Mouse (Mus musculus) right cerebral cortex, postnatal 36 days (tissue): ENCODE results near the gene Hsd11b1.

Experiments
- DNase-seq, 2 experiments: peaks; one replicate each; pipeline ENCODE4 v3.0.0; 2022; ENCODE audit warnings: low spot score in 2 of 2, mixed read lengths in 1 of 2

Gene Hsd11b1

GRCm38 (mm10) chr1:193201383-193201778 is 62.5 kb downstream of the Hsd11b1 start, which contains the start of gene Traf3ip3:
Gene Traf3ip3, minus strand, starts transcription at chr1:193201703.
- no peak for DNase-seq

DNA sequence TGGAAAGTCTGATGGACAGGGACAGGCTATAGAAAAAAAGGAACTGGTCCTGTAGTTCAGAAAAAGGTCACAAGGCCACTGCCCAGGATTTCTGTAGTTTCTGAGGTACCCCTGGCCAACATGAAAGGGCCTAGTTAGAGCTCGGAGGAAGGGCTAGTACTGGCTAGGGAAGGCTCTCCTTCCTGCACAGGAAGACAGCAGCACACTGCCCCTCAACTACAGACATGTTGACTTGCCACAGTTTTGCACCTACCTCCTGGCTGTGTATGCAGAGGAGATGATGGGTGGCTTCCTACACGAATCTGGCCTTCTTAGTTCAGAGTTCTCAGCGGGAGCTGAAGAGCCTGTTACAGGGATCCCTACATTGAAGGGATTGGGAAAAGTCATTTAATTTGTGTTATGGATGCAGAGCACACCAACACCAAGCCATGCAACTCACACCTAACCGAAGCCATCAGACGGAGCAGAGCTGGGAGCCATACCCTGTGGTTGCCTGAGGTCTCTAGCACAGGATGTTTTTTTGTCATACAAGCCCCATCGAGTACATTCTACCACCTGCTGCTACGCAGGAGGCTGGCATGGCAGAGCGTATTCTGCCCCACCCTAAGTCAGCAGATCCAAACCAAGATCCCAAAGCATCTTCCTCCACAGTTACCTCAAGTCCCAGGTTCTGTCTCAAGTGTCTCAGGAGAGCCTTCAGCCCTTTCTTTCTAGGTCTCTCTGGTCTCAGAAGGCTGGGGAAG is 63.1 kb downstream of the Hsd11b1 start:
- DNase-seq, result no peak

DNA sequence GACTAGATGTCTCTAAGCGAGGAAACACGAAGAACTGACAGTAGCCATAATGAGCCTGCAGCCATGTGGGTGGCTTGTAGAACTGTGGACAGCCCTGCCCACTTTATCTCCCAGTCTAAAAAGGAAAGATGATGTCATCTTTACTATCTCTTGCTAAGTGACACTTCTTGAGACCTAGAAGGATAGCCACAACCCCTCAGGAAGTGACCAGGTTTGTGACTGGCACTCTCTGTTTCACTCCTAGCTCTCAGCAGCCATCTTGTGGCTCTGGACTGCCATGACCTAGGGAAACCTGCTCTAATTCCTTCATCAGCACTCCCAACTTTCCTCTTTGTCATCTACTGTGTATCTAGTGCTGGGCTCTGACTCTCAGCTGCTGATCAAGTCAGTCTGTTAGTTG is 65.6 kb downstream of the Hsd11b1 start:
- no peak for DNase-seq

GRCm38 (mm10) chr1:193197494-193198205 is 66.2 kb downstream of the Hsd11b1 start:
- no peak for DNase-seq

DNA sequence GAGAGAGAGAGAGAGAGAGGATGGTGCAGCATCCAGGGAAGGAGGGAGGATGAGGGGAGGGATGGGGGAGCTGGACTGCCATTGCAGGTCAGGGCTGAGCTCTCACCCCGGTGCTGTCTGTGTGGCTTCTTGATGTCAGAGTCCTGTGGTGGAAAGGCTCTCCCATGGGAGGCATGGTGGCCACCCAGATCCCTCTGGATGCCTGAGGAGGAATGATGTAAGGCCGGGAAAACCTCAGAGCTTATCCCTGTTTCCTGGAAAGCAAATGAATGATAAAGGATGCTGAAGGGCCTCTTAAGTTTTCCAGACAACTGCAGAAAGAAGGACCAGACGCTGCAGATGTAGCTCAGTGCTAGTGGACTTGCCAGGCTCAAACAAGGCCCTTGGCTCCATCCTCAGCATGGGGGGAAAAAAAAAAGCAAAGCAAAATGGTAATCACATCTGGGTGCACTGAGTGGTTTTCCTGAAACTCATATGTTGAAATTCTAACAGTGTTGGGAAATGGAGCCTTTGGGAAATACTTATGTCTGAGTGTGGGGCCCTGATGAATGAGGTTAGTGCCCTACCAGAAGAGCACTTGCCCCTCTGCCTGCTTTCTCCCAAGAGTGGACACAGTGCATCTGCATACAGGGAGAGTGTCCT is 68.6 kb downstream of the Hsd11b1 start:
- no peak for DNase-seq

DNA sequence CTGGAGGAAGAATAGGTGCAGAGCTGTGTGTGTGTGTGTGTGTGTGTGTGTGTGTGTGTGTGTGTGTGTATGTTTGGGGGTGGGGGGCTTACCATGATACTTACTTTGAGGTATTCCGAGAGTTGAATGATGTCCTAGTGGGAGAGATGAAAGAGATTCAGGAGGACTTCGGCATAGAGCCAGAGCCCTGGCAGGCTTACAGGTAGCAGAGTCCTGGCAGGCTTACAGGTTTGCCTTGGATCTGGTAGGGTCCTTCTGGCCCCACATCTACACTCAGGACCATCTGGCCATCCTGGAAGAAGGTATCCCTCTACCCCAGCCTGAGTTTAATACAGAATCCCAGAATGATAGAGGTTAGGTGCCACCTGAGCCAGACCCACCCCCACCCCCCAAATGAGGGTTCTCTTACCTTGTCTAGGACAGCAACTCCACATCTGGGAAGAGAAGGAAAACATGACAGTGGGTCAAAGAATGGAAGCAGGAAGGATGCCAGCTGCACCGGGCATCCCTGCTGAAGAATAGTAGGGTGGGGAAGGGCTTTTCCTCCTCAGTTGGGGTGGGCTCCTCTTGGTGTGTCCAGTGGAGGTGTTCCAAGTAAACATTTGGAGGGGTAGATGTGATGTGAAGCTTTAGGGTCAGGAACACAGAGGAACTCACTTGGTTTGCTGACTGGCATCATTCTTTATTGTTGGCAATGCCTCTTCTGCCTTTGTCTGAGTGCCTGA is 69.3 kb downstream of the Hsd11b1 start:
- no peak for DNase-seq

DNA sequence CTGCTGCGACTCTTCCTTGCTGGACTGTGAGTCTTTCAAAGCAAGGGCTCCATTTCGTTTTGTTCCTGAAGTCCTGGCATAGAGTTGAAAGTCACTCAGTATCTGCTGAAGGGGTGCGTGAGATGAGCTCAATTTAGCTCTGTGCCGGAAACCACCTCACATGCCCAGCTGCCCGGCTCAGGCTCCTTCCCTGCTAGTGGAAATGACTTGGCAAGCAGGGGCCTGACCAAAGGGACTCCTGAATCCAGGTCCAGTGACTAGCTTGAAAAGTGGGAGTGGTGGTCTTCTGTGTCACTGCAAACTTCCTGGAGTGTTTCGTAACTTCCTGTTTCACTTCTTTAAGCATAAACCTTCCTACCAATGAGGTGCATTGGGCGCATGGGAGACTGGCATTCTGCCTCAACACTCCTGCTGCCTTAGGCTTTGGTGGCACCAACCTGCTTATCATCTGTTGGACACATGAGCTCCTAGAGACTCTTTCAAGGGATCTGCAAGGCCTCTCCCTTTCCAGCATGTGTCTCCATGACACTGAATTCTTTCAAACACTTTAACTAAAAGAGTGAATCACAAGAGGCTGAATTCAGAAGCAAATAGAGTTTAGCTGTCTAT is 72.1 kb downstream of the Hsd11b1 start:
- DNase-seq, result no peak

DNA sequence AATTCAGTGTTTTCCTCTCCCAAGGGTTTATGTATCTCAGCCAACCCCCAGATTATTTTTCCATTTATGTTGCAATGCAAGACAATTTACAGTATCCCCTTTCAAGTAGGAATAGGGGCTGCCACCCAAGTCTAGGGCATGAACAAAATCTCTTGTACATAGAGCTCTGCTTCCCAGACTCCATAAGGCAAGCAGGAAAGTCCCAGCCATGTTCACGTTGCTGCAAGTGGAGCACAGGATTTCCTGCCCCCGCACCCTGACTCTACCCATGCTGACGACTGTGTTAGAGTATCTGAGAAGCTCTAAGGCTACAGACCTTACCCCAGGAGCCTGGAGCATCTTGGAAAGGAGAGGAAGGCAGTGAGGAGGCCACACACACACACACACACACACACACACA is 74.1 kb downstream of the Hsd11b1 start:
- DNase-seq, result no peak

- no peak for DNase-seq
These were observed 74.7 kb downstream of the Hsd11b1 start for GRCm38 (mm10) chr1:193189151-193189621.

GRCm38 (mm10) chr1:193188257-193188656 is 75.6 kb downstream of the Hsd11b1 start:
- no peak for DNase-seq

- DNase-seq, result no peak
These were observed 82.8 kb downstream of the Hsd11b1 start for GRCm38 (mm10) chr1:193181104-193181503.

- no peak for DNase-seq
These were observed 89.6 kb downstream of the Hsd11b1 start for GRCm38 (mm10) chr1:193174143-193174733.

DNA sequence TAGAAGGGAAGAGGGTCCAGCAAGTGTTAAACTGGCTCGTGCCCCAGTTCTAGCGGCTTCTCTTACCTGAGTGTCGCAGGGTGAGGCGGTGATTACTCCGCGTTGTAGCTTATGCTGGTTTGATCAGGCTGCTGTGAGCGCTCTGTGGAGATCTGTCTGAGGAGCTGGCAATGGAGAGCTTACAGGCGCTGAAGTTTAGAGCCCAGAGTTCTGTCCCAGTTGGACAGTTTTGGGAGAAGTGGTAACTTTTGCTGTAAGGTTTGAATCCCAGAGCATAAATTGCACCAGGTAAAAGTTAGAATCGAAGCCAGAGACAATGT is 90.1 kb downstream of the Hsd11b1 start:
- no peak for DNase-seq

- DNase-seq, result peak; percentile 93 to 96
These were observed 90.7 kb downstream of the Hsd11b1 start for GRCm38 (mm10) chr1:193172991-193173809.
